Mouse (Mus musculus): ENCODE results near the gene Olah.

DNA sequence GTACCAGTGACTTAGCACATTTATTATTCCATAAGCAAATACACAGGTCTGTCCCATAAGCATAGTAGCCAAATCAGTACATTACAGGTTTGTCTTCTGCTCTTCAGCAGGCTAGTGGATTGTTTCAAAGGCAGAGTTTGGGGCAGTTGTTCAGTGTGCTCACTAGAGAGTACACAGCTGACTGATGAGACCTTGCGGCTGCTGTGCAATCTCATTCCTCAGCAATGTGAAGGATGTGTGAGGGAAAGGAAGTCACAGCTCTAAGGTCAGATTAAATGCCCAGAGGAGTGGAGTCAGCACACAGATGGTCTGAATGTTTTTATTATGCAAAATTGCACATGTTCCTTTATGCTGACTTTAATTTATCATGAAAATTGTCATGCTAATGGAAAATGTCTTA, 70.5 kb downstream of the Olah start:
- TF ChIP-seq CTCF (IDR thresholded peaks at IDR 0.05; ENCODE audit: low read depth, low read length) (no peak), GATA1 (IDR thresholded peaks at IDR 0.05; ENCODE audit: borderline replicate concordance, low read length) (no peak), TAL1 (conservative IDR thresholded peaks at IDR 0.05; ENCODE audit: low read depth, low read length) (no peak), POLR2AphosphoS5 (IDR thresholded peaks at IDR 0.05; ENCODE audit: insufficient replicate concordance, low read depth, low read length) (no peak)
